Mouse (Mus musculus) hindbrain, embryonic 13.5 days (tissue): ENCODE data around the gene Scd1. TPM values are rescaled to one million over a fixed set of nuclear protein-coding genes. Genes with fewer than 3 reads are reported as not detected.

Experiments used
- polyA plus RNA-seq: library from polyadenylated mRNA; unstranded; fragments of >200 nt; fragmentation: Nextera tagmentation; extraction: Ambion mirVana; gene quantifications from 2 replicates; pipeline ENCODE4 v1.2.1, GENCODE M21; 2015

Scd1 gene
- polyA plus RNA-seq, 1 experiment from 2014 or later = 4.2 TPM

Other genes with a start within 250 kb of the Scd1 start
- 0.13 and 0.34 TPM in 2 replicates for gene Pkd2l1, start 215.4 kb downstream of the Scd1 start, polyA plus RNA-seq
- 3.5 and 4.4 TPM in 2 replicates for gene Scd3, start 204.6 kb downstream of the Scd1 start, polyA plus RNA-seq
- 246 and 249 TPM in 2 replicates for gene Scd2, start 114.2 kb downstream of the Scd1 start, polyA plus RNA-seq
- 0.09 and 0.19 TPM in 2 replicates for gene Scd4, start 74.8 kb downstream of the Scd1 start, polyA plus RNA-seq
- gene Wnt8b, start 85.6 kb upstream of the Scd1 start, polyA plus RNA-seq = 0.43 and 0.78 TPM in 2 replicates
- 0.26 and 0.51 TPM in 2 replicates for gene Sec31b, start 138.0 kb upstream of the Scd1 start, polyA plus RNA-seq
- gene Gm20538, start 145.0 kb upstream of the Scd1 start, polyA plus RNA-seq = not detected in 2 replicates
- gene Ndufb8, start 147.6 kb upstream of the Scd1 start, polyA plus RNA-seq = 592 and 624 TPM in 2 replicates
- 29.4 and 31.0 TPM in 2 replicates for gene Hif1an, start 155.0 kb upstream of the Scd1 start, polyA plus RNA-seq